Mouse (Mus musculus) frontal cortex, postnatal 36 days (tissue): ENCODE data around the gene Nfkbib.

Source experiments
- DNase-seq, 2 experiments: peaks; one replicate each; pipeline ENCODE4 v3.0.0; 2022; ENCODE audit warnings: low spot score in 2 of 2

The Nfkbib gene

GRCm38 (mm10) chr7:28766910-28767309 lies 402 bp downstream of the Nfkbib start:
- no peak for DNase-seq

- DNase-seq, result peak; percentile 97 to 99
Measured at GRCm38 (mm10) chr7:28766173-28766879, 986 bp downstream of the Nfkbib start, which contains the start of gene Sirt2. Gene Sirt2 (plus strand): TSS chr7:28766735.

- no peak for DNase-seq
Measured at GRCm38 (mm10) chr7:28765211-28765610, 2.1 kb downstream of the Nfkbib start.

- no peak for DNase-seq
Measured at GRCm38 (mm10) chr7:28761907-28762306, 5.4 kb downstream of the Nfkbib start.

- no peak for DNase-seq
Measured at GRCm38 (mm10) chr7:28758623-28759022, 8.7 kb downstream of the Nfkbib start.

GRCm38 (mm10) chr7:28756079-28756478 lies 11.2 kb downstream of the Nfkbib start, which contains the start of gene Ccer2:
Gene Ccer2 (plus strand): TSS chr7:28756174.
- no peak for DNase-seq

GRCm38 (mm10) chr7:28749935-28750334 lies 17.4 kb downstream of the Nfkbib start:
- DNase-seq, result no peak

- DNase-seq, result peak; percentile 97 to 99
Measured at GRCm38 (mm10) chr7:28741709-28742438, 25.4 kb downstream of the Nfkbib start, which contains the start of the genes Mrps12 and Sars2. Gene Mrps12 (minus strand): TSS chr7:28741820. Gene Sars2 (plus strand): TSS chr7:28741992.

- DNase-seq, result no peak
Measured at GRCm38 (mm10) chr7:28741368-28741708, 26.0 kb downstream of the Nfkbib start.

- no peak for DNase-seq
Measured at GRCm38 (mm10) chr7:28740949-28741348, 26.4 kb downstream of the Nfkbib start.

GRCm38 (mm10) chr7:28739829-28740228 lies 27.5 kb downstream of the Nfkbib start:
- no peak for DNase-seq

GRCm38 (mm10) chr7:28735701-28736100 lies 31.6 kb downstream of the Nfkbib start:
- DNase-seq, result no peak

GRCm38 (mm10) chr7:28733211-28733610 lies 34.1 kb downstream of the Nfkbib start:
- DNase-seq, result no peak

- peak; percentile 31 to 34 for DNase-seq
Measured at GRCm38 (mm10) chr7:28732341-28733142, 34.8 kb downstream of the Nfkbib start.

- peak; percentile 30 to 55 for DNase-seq
Measured at GRCm38 (mm10) chr7:28727649-28728340, 39.5 kb downstream of the Nfkbib start.

GRCm38 (mm10) chr7:28726600-28726999 lies 40.7 kb downstream of the Nfkbib start:
- DNase-seq, result peak; percentile 83 to 84

GRCm38 (mm10) chr7:28724613-28725012 lies 42.7 kb downstream of the Nfkbib start:
- no peak for DNase-seq

GRCm38 (mm10) chr7:28722079-28722478 lies 45.2 kb downstream of the Nfkbib start:
- DNase-seq, result no peak

GRCm38 (mm10) chr7:28720753-28721537 lies 46.4 kb downstream of the Nfkbib start:
- DNase-seq, result no peak

- no peak for DNase-seq
Measured at GRCm38 (mm10) chr7:28719650-28720049, 47.7 kb downstream of the Nfkbib start.

- DNase-seq, result no peak
Measured at GRCm38 (mm10) chr7:28719159-28719558, 48.2 kb downstream of the Nfkbib start.
